Mouse (Mus musculus) embryonic facial prominence, embryonic 11.5 days (tissue): Measurements from ENCODE around the gene Arhgap1. TPM values are rescaled to one million over a fixed set of nuclear protein-coding genes. Genes with fewer than 3 reads are reported as not detected.

ENCODE experiments used
- polyA plus RNA-seq: library from polyadenylated mRNA; unstranded; fragments of >200 nt; fragmentation: Nextera tagmentation; extraction: Ambion mirVana; gene quantifications from 2 replicates; pipeline ENCODE4 v1.2.1, GENCODE M21; 2014

Gene Arhgap1
- polyA plus RNA-seq, 1 experiment from 2014 or later = 73.7 TPM

Other genes with a start within 250 kb of the Arhgap1 start
- gene 1110051M20Rik, start 205.2 kb upstream of the Arhgap1 start, polyA plus RNA-seq = 79.8 and 84.7 TPM in 2 replicates
- gene Lrp4, start 192.3 kb upstream of the Arhgap1 start, polyA plus RNA-seq = 5.2 and 6.3 TPM in 2 replicates
- gene Ckap5, start 123.1 kb upstream of the Arhgap1 start, polyA plus RNA-seq = 109 and 123 TPM in 2 replicates
- gene F2, start 13.4 kb upstream of the Arhgap1 start, polyA plus RNA-seq = 0.14 TPM in 1 of 2 replicates, not detected in the other
- gene Zfp408, start 69 bp upstream of the Arhgap1 start, polyA plus RNA-seq = 3.9 and 7.3 TPM in 2 replicates
- 28.3 and 32.0 TPM in 2 replicates for gene Atg13, start 60.7 kb downstream of the Arhgap1 start, polyA plus RNA-seq
- gene Harbi1, start 61.0 kb downstream of the Arhgap1 start, polyA plus RNA-seq = 18.6 and 22.2 TPM in 2 replicates
- 16.8 and 18.3 TPM in 2 replicates for gene Ambra1, start 80.3 kb downstream of the Arhgap1 start, polyA plus RNA-seq